Mouse (Mus musculus) megakaryocyte, embryonic 14.5 days (primary cell): Measurements from ENCODE around the gene Cldn16. TPM values are rescaled to one million over a fixed set of nuclear protein-coding genes. Genes with fewer than 3 reads are reported as not detected.

Experiments used
- H3K27me3 ChIP-seq: replicated peaks from 2 replicates; pipeline ENCODE3; 2012; ENCODE audit warnings: inconsistent platforms
- H3K36me3 ChIP-seq: replicated peaks from 2 replicates; pipeline ENCODE3; 2012; ENCODE audit warnings: low read length, inconsistent platforms, mixed read lengths
- H3K4me1 ChIP-seq: 2 replicates; pipeline ENCODE4 v1.6.1; 2012; ENCODE audit warnings: inconsistent platforms
- H3K4me3 ChIP-seq: replicated peaks from 2 replicates; pipeline ENCODE3; 2012; ENCODE audit warnings: moderate library complexity, mild to moderate bottlenecking, inconsistent platforms
- H3K9me3 ChIP-seq: 2 replicates; pipeline ENCODE4 v1.6.1; 2012; ENCODE audit warnings: inconsistent platforms
- FLI1 ChIP-seq: IDR thresholded peaks from 2 replicates; pipeline ENCODE4 v1.6.1; 2012; ENCODE audit warnings: low read length, inconsistent platforms, mixed read lengths
- GATA1 ChIP-seq: IDR thresholded peaks from 3 replicates; pipeline ENCODE4 v1.6.1; 2012; ENCODE audit warnings: mixed read lengths, low read length, inconsistent platforms, borderline replicate concordance
- polyA plus RNA-seq: library from polyadenylated mRNA; stranded (reverse); fragments of >175 nt; gene quantifications from 2 replicates; pipeline ENCODE4 v1.2.3, GENCODE M21; 2012; ENCODE audit warnings: low replicate concordance; ENCODE audit not compliant: insufficient read depth

Gene Cldn16
- not detected in 2 replicates for polyA plus RNA-seq

DNA sequence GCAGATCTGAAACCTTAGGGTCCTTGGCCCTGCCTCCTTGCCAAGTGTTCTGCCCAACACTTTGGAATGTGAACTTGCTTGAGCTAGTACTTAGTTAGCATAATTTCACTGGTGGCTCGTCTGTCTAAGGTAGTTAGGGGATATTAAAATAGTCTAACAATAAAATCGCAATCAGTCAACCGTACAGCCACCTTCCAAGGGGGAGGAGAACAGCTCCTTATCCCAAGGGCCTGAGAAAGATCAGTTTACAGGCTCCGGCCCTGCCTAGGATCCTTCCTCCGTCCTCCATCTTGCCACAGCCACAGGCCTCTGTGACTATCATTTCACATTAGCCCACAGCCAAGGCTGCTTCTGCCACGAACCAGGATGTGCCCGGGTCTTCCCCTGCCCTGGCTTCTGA is at the start of gene Cldn16:
TSS of gene Cldn16 (plus strand) at position 301 of the 400 bp plus-strand sequence.
- H3K4me1 ChIP-seq: no peaks in the 10 kb centered on the region
- H3K27me3 ChIP-seq: no peaks in the 10 kb centered on the region
- H3K9me3 ChIP-seq: peaks cover 14% of the 10 kb centered on the region; the same call in 1 of the 2 replicates
- TF ChIP-seq FLI1 (no peak), GATA1 (no peak)
- H3K36me3 ChIP-seq: no peaks in the 10 kb centered on the region
- H3K4me3 ChIP-seq: no peak within 1 kb of the TSS

DNA sequence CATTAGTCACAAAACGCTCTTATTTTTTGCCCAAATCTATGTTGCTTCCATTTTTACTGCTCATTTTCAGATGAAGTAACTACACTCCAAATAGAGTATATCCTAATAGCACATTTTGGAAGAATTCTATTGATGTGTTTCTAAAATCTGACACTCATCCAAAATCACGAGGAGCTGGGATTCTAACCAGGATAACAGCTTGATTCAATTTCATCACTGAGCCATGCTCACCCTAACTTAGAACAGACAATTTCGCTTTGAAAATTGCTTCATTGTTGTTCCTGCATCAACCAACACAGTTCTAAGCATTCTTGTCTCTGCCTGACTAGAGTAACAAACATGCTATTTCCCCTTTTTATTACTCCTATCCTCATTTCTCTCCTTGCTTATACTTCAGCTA is 44.3 kb upstream of the Cldn16 start:
- peaks cover 3% of the 10 kb centered on the region; the same call in 1 of the 2 replicates for H3K9me3 ChIP-seq
- no peak overlapping the region for H3K4me3 ChIP-seq
- H3K4me1 ChIP-seq: no peaks in the 10 kb centered on the region
- H3K27me3 ChIP-seq: no peaks in the 10 kb centered on the region
- no peak for TF ChIP-seq GATA1
- no peak for TF ChIP-seq FLI1
- H3K36me3 ChIP-seq: no peaks in the 10 kb centered on the region

DNA sequence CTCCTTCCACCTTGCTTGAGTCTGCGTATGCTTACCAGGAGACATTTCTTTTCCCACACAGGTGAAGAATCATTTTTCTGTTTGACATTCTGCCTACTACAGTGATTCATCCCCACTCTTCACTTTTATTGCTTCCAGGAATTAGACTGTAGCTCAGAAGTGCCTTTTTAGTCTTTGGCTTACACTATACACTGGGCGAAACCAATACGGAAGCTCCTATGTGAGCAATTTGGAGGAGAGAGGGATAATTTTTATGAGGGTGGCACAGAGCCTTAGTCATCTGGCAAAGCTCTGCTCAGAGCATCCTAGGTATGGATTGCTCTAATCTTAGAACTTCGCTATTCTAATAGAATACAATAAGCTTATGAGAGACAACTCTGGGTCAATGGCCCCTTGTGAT is 40.9 kb upstream of the Cldn16 start:
- no peaks in the 10 kb centered on the region for H3K27me3 ChIP-seq
- TF ChIP-seq FLI1 (no peak), GATA1 (no peak)

DNA sequence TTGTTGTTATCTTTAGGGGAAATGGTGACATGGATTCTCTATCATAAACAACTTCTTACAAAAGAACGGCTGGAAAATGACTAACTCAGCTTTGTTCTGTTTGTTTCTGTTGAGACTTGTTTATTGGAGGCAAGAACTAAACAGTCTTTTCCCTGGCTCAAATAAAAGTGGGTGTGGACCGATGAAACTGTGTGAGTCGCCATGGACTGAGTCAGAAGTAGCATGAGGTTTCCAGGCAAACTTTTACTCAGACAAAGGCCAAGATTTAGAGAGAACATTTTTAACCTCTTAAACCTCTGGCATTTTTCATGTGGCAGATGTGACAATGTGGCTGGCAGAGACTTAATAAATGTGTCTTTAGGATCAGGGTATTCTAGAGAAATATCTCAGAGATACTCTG is 32.7 kb upstream of the Cldn16 start:
- TF ChIP-seq FLI1 (no peak), GATA1 (no peak)
- no peak overlapping the region for H3K4me3 ChIP-seq
- no peaks in the 10 kb centered on the region for H3K4me1 ChIP-seq
- no peaks in the 10 kb centered on the region for H3K27me3 ChIP-seq
- H3K36me3 ChIP-seq: no peaks in the 10 kb centered on the region
- H3K9me3 ChIP-seq: no peaks in the 10 kb centered on the region

More for the DNA sequence above, 40.9 kb upstream of the Cldn16 start:
- H3K4me3 ChIP-seq: no peak overlapping the region
- no peaks in the 10 kb centered on the region for H3K36me3 ChIP-seq
- peaks cover 3% of the 10 kb centered on the region; the same call in 1 of the 2 replicates for H3K9me3 ChIP-seq
- H3K4me1 ChIP-seq: no peaks in the 10 kb centered on the region

DNA sequence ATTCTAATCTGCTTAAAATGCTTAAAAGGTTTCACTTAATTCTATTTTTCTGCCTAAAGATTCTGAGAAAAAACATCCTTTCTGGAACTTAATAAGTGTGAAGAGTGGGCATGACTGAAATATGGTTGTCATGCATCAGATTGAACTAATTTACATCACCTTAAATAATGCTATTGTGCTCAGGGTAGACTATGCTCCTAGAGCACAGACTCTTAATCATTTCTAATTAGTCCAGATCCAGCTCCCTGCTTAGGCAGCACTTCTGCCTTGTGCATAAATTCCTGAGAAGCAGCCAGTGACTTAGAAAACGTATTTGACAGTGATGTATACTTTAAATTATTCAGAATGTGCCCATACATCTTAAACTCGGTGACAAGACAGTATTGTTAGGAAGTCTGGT is 29.4 kb upstream of the Cldn16 start:
- no peaks in the 10 kb centered on the region for H3K9me3 ChIP-seq
- no peaks in the 10 kb centered on the region for H3K36me3 ChIP-seq
- no peak overlapping the region for H3K4me3 ChIP-seq
- no peaks in the 10 kb centered on the region for H3K27me3 ChIP-seq
- TF ChIP-seq GATA1 (no peak), FLI1 (no peak)
- H3K4me1 ChIP-seq: no peaks in the 10 kb centered on the region

DNA sequence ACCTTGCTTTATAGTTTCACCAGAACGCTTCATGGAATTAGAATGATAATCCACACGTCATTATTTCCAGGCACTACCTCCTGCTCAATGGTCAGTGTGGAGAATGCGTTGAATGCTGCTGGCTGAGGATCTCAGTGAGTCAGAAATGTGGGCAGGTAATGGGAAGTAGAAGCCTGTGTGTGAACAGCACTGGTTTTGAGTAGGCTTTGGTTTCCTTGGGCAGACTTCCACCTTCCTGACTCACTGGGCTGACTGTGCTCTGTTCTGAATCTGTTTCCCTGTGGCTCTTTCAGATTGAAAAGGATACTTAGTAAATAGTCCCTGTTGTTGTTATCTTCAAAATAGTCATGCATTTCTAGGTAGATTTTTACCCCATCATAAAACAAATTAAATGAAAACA is 22.9 kb upstream of the Cldn16 start:
- Histone ChIP-seq H3K9me3 (no peaks in the 10 kb centered on the region), H3K4me3 (no peak overlapping the region), H3K27me3 (no peaks in the 10 kb centered on the region), H3K4me1 (no peaks in the 10 kb centered on the region), H3K36me3 (no peaks in the 10 kb centered on the region)
- TF ChIP-seq FLI1 (no peak), GATA1 (no peak)

DNA sequence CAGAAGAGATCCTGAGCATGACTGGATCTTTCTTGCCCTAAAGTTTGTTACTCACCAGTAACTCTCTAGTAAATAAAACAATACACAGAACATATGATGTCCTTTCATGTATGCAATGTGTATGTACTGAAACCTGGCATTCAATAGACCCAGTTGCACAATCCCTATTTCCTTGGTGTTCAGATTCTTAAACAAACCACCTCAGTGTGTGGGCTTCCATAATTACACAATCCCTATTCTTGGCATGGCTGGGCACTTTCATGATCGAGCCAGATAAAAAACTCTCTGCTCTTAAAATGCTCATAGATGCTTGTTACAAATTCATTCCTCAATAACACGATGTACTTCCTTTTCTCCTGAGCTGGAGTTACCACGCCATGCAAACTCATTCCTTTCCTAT is 21.8 kb upstream of the Cldn16 start:
- Histone ChIP-seq H3K9me3 (no peaks in the 10 kb centered on the region), H3K36me3 (no peaks in the 10 kb centered on the region), H3K4me1 (no peaks in the 10 kb centered on the region), H3K4me3 (no peak overlapping the region), H3K27me3 (no peaks in the 10 kb centered on the region)
- TF ChIP-seq FLI1 (no peak), GATA1 (no peak)

DNA sequence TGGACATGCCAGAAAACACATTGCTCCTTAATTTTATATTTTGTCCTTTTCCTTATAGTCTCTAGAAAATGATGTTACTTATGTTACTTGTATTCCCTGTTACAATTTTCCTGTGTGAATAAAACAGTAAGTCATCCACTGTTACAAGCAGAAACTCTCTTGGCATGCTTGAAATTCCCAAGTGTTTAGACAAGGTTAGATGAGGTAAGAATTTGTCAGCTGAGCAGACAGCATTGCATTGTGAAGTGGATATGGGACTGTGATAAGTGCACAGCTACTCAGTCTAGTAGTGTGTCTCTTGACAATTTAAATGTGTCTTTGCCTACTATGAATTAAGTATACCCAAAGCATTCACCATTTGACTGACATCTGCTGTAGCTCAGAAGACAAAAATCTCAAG is 18.1 kb upstream of the Cldn16 start:
- Histone ChIP-seq H3K27me3 (no peaks in the 10 kb centered on the region), H3K4me3 (no peak overlapping the region), H3K36me3 (no peaks in the 10 kb centered on the region), H3K9me3 (no peaks in the 10 kb centered on the region), H3K4me1 (no peaks in the 10 kb centered on the region)
- TF ChIP-seq GATA1 (no peak), FLI1 (no peak)

DNA sequence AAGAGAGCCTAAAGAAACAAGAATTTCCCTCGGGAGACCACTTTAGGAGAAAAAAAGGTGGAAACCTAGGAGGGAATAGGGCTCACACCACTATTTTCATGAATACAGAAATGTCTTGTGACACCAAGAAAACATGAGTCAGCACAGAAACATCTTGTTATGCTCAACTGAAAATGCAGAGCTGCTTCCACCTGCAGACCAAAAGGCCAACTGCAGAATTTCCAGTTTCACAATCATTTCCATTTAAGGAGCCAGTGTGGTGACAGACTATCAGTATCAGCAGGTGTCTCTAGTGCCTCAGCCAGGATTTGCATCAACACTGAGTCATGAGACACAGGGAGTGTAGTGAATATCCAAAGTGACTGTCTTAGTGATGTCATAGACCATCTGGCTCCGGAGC is 15.3 kb upstream of the Cldn16 start:
- no peaks in the 10 kb centered on the region for H3K9me3 ChIP-seq
- H3K27me3 ChIP-seq: no peaks in the 10 kb centered on the region
- no peaks in the 10 kb centered on the region for H3K36me3 ChIP-seq
- no peaks in the 10 kb centered on the region for H3K4me1 ChIP-seq
- no peak overlapping the region for H3K4me3 ChIP-seq
- TF ChIP-seq FLI1 (no peak), GATA1 (no peak)

DNA sequence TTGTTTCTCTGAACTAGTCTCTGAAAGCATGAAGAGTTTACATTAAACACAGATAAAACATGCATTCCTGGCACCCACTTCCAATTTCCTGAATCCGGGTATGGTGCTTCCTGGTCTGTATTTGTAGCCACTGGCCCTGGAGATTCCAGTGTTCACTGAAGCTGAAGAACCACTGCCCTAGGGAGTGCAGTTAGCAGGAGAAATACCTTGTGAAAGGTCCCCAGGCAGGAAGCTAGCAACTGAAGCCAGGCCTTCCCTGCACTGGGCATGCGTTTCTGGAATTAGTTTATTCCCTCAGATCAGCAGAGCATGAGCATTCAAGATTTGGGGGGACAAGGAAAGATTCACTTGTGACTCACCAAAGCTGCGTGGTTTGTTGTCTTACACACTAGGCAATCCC is 8.8 kb upstream of the Cldn16 start:
- TF ChIP-seq FLI1 (no peak), GATA1 (no peak)
- Histone ChIP-seq H3K9me3 (peaks cover 4% of the 10 kb centered on the region; the same call in 1 of the 2 replicates), H3K36me3 (no peaks in the 10 kb centered on the region), H3K27me3 (no peaks in the 10 kb centered on the region), H3K4me3 (no peak overlapping the region), H3K4me1 (no peaks in the 10 kb centered on the region)

DNA sequence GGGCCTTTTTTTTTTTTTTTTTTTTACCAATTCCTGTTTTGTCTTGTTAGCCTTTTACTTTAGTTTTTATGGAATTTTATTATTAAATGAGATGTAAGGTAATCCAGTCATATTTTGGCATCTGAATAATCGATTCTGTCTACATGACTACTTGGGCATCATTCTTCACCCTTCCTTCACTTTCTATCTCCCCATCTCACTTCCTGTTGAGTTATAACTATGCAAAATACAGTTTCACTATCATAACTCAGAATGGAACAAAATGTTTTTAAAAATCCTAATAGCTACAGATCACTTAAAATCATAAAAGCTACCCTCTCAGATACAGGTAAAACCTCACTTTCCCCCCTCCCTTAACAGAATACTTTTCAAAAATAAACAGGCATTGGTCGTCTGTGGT is 6.8 kb upstream of the Cldn16 start:
- H3K4me1 ChIP-seq: no peaks in the 10 kb centered on the region
- TF ChIP-seq GATA1 (no peak), FLI1 (no peak)

More for the DNA sequence above, 6.8 kb upstream of the Cldn16 start:
- Histone ChIP-seq H3K4me3 (no peak overlapping the region), H3K9me3 (peaks cover 4% of the 10 kb centered on the region; the same call in 1 of the 2 replicates), H3K36me3 (no peaks in the 10 kb centered on the region), H3K27me3 (no peaks in the 10 kb centered on the region)
